Mouse (Mus musculus): ENCODE data around the gene Daxx. TPM values are rescaled to one million over a fixed set of nuclear protein-coding genes. Genes with fewer than 3 reads are reported as not detected.
"Not testable (repeated sequence)": the region's sequence is repeated elsewhere in the genome, so short reads cannot be mapped to it uniquely, and the experiment has no call there.

Daxx gene
- total and polyA plus RNA-seq, 2 experiments from 2014 or later: 19.3 to 20.0 TPM

DNA sequence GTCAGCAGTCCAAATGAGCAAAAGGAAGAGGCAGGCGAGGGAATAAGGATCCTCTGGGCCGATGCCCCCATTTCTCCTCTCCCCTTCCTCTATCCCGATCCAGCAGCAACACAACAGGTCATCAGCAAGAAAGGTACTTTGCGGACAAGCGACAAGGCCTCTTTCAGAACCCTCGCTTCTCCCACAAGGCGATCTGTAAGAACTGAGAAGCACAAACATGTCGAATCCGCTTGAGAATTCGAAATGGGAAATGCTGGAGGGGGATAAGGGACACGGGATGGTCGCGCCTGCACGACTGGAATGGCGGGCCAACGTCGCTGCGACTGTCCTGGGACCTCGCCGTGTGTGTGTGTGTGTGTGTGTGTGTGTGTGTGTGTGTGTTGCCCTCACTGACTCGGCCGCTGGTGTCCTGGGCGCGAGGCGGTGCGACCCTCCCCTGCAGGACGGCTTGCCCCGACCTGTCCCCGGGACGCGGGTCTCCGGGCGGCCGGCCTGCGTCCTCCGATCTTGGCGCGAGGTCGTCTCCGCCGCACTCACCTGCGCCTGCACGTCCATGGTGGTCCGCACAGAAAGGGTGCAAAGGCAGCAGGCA is 19.2 kb upstream of the Daxx start:
- H3K4me3 ChIP-seq (ENCODE audit: low read depth, low read length): peak overlapping the region; percentile 77
- DNase-seq (ENCODE audit: low spot score); H3K4me1 ChIP-seq (ENCODE audit: control insufficient read depth, insufficient read depth); H3K9me3 ChIP-seq (replicated peaks; ENCODE audit: control insufficient read depth, low read length); H3K27me3 ChIP-seq (ENCODE audit: control insufficient read depth, insufficient read depth, low read length); H3K36me3 ChIP-seq (replicated peaks; ENCODE audit: control insufficient read depth, insufficient read depth, low read length): not testable (repeated sequence)
- peak overlapping the region; percentile 59; the same call in 1 of the 2 replicates for H3K27ac ChIP-seq (ENCODE audit: low read depth)
- under 1% methylated on average over 38 of the region's 44 CpGs for WGBS
- peak; percentile 13 for ATAC-seq (ENCODE audit: insufficient read depth, low read depth)
- H3K9ac ChIP-seq (replicated peaks; ENCODE audit: low read depth, low read length): peak overlapping the region; percentile 63
- peak overlapping the region; percentile 74 for H3K4me2 ChIP-seq (ENCODE audit: low read depth, low read length)

DNA sequence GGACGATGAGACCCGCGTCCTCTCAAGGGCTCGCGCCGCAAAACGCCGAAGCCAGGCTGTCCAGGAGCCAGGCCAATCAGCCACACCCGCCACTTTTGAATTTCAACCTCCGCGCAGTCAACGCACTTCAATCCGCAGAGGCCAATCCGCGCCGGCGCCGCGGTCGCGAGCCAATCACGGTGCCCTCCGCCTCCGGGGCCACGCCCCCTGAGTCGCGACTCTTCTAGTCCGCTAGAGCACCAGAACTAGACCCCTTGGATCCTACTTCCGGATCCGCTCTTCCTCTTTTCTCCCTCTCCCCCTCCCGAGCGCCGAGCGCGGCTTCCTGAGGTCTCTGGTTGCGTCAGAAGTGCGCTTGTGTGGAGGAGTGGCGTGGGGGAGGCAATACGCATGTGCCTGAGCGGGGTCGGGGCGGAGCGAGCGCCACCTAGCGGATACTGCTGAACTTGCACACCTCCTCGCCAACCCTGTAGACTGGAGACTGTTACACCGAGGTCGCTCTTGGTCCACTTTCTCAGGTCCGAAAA is 18.6 kb upstream of the Daxx start, which contains the start of gene Kifc1:
Gene Kifc1, minus strand, starts transcription at position 129 of the 527 bp plus-strand sequence.
- H3K4me3 ChIP-seq (ENCODE audit: low read depth, low read length): peak within 1 kb of the TSS; percentile 77
- H3K4me2 ChIP-seq (ENCODE audit: low read depth, low read length): peak within 1 kb of the TSS; percentile 74
- peak within 1 kb of the TSS; percentile 59; the same call in 1 of the 2 replicates for H3K27ac ChIP-seq (ENCODE audit: low read depth)
- H3K9ac ChIP-seq (replicated peaks; ENCODE audit: low read depth, low read length): peak within 1 kb of the TSS; percentile 63
- H3K4me1 ChIP-seq (ENCODE audit: control insufficient read depth, insufficient read depth): peaks cover 9% of the 10 kb centered on the region
- peaks cover 7% of the 10 kb centered on the region; the same call in 1 of the 2 replicates for H3K36me3 ChIP-seq (replicated peaks; ENCODE audit: control insufficient read depth, insufficient read depth, low read length)
- H3K27me3 ChIP-seq (ENCODE audit: control insufficient read depth, insufficient read depth, low read length): no peaks in the 10 kb centered on the region
- WGBS: under 1% methylated on average over 49 of the region's 49 CpGs
- DNase-seq (ENCODE audit: low spot score) (peak; percentile 98), ATAC-seq (ENCODE audit: insufficient read depth, low read depth) (peak; percentile 99)
- no peaks in the 10 kb centered on the region for H3K9me3 ChIP-seq (replicated peaks; ENCODE audit: control insufficient read depth, low read length)
- peak; percentile 86 for TF ChIP-seq EP300 (IDR thresholded peaks at IDR 0.05; ENCODE audit: low read depth)
- TF ChIP-seq CTCF (IDR thresholded peaks at IDR 0.05; ENCODE audit: low read depth): peak; percentile 99

DNA sequence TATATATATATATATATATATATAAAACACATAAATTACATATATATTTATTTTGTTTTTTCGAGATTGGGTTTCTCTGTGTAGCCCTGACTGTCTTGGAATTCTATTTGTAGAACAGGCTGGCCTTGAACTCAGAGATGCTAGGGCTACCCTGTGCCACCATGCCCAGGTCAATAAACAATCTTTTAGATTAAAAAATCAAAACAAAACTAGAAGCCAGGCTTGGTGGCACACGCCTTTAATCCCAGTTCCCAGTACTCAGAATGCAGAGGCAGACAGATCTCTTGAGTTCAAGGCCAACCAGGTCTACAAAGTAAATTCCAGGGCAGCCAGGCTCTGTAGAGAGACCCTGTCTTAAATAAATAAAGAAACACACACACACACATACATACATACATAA is 17.9 kb upstream of the Daxx start:
- H3K27me3 ChIP-seq (ENCODE audit: control insufficient read depth, insufficient read depth, low read length): no peaks in the 10 kb centered on the region
- peaks cover under 1% of the 10 kb centered on the region; the same call in 1 of the 2 replicates for H3K36me3 ChIP-seq (replicated peaks; ENCODE audit: control insufficient read depth, insufficient read depth, low read length)
- no peak overlapping the region for H3K4me2 ChIP-seq (ENCODE audit: low read depth, low read length)
- whole genome bisulfite sequencing: 61% methylated on average over 2 of the region's 2 CpGs
- TF ChIP-seq EP300 (IDR thresholded peaks at IDR 0.05; ENCODE audit: low read depth) (no peak), CTCF (IDR thresholded peaks at IDR 0.05; ENCODE audit: low read depth) (no peak)
- H3K9ac ChIP-seq (replicated peaks; ENCODE audit: low read depth, low read length): no peak overlapping the region
- ATAC-seq (ENCODE audit: insufficient read depth, low read depth) (no peak), DNase-seq (ENCODE audit: low spot score) (no peak)
- no peaks in the 10 kb centered on the region for H3K9me3 ChIP-seq (replicated peaks; ENCODE audit: control insufficient read depth, low read length)
- no peak overlapping the region for H3K4me3 ChIP-seq (ENCODE audit: low read depth, low read length)
- peaks cover 9% of the 10 kb centered on the region for H3K4me1 ChIP-seq (ENCODE audit: control insufficient read depth, insufficient read depth)
- H3K27ac ChIP-seq (ENCODE audit: low read depth): no peak overlapping the region

DNA sequence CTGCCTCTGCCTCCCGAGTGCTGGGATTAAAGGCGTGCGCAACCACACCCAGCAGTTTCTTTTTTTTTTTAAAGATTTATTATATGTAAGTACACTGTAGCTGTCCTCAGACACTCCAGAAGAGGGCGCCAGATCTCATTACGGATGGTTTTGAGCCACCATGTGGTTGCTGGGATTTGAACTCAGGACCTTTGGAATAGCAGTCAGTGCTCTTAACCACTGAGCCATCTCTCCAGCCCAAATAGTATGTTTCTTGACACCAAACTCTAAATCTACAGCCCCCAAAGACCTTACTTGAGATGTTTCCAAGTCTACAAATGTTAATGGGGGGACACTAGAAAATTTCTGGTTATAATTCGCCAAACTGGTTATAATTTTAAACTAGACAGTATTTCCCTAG is 17.3 kb upstream of the Daxx start:
- H3K4me3 ChIP-seq (ENCODE audit: low read depth, low read length); H3K9ac ChIP-seq (replicated peaks; ENCODE audit: low read depth, low read length); H3K4me1 ChIP-seq (ENCODE audit: control insufficient read depth, insufficient read depth); H3K4me2 ChIP-seq (ENCODE audit: low read depth, low read length); H3K36me3 ChIP-seq (replicated peaks; ENCODE audit: control insufficient read depth, insufficient read depth, low read length); ATAC-seq (ENCODE audit: insufficient read depth, low read depth); DNase-seq (ENCODE audit: low spot score); H3K27ac ChIP-seq (ENCODE audit: low read depth); H3K27me3 ChIP-seq (ENCODE audit: control insufficient read depth, insufficient read depth, low read length); H3K9me3 ChIP-seq (replicated peaks; ENCODE audit: control insufficient read depth, low read length): not testable (repeated sequence)
- WGBS: 64% methylated on average over 6 of the region's 6 CpGs

DNA sequence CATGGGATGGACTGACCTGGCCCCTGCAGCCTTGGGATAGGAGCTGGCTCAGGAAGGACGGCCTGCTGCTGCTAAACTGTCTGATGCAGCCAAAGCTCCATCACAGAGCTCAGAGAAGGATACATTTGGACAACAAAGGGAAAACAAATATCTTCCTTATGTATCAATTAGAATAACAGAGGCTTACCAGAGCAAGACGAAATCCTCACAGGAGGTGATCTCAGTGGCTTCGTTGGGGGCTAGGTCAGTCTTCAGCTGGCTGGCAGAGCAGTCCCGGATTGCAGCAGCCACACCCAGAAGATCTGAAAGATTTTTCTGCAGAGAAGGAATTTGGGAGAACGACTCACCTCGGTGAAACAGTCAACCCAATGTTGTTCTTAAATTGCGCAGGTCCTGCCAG is 16.8 kb upstream of the Daxx start:
- no peak overlapping the region for H3K4me2 ChIP-seq (ENCODE audit: low read depth, low read length)
- H3K27ac ChIP-seq (ENCODE audit: low read depth): no peak overlapping the region
- no peaks in the 10 kb centered on the region for H3K36me3 ChIP-seq (replicated peaks; ENCODE audit: control insufficient read depth, insufficient read depth, low read length)
- H3K9me3 ChIP-seq (replicated peaks; ENCODE audit: control insufficient read depth, low read length): no peaks in the 10 kb centered on the region
- no peak for TF ChIP-seq CTCF (IDR thresholded peaks at IDR 0.05; ENCODE audit: low read depth)
- no peak for TF ChIP-seq EP300 (IDR thresholded peaks at IDR 0.05; ENCODE audit: low read depth)
- H3K4me1 ChIP-seq (ENCODE audit: control insufficient read depth, insufficient read depth): peaks cover 9% of the 10 kb centered on the region
- no peaks in the 10 kb centered on the region for H3K27me3 ChIP-seq (ENCODE audit: control insufficient read depth, insufficient read depth, low read length)
- H3K4me3 ChIP-seq (ENCODE audit: low read depth, low read length): no peak overlapping the region
- DNase-seq (ENCODE audit: low spot score): no peak
- no peak overlapping the region for H3K9ac ChIP-seq (replicated peaks; ENCODE audit: low read depth, low read length)
- ATAC-seq (ENCODE audit: insufficient read depth, low read depth): no peak
- 35% methylated on average over 7 of the region's 7 CpGs for WGBS

DNA sequence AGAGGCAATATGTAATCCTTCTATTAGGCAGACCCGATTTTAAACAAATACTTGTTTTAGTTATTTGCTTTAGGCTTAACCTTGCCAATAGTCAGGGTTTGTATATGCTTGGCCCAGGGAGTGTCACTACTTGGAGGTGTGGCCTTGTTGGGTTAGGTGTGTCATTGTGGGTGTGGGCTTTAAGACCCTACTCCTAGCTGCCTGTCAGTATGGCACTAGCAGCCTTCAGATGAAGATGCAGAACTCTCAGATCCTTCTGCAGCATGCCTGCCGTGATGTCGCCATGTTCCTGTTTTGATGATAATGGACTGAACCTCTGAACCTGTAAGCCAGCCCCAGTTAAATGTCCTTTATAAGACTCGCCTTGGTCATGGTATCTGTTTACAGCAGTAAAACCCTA is 16.2 kb upstream of the Daxx start:
- not testable (repeated sequence) for H3K27me3 ChIP-seq (ENCODE audit: control insufficient read depth, insufficient read depth, low read length)
- WGBS: 70% methylated on average over 4 of the region's 4 CpGs

More for the DNA sequence above, 16.2 kb upstream of the Daxx start:
- not testable (repeated sequence) for H3K4me2 ChIP-seq (ENCODE audit: low read depth, low read length); H3K27ac ChIP-seq (ENCODE audit: low read depth); H3K36me3 ChIP-seq (replicated peaks; ENCODE audit: control insufficient read depth, insufficient read depth, low read length); ATAC-seq (ENCODE audit: insufficient read depth, low read depth); DNase-seq (ENCODE audit: low spot score); H3K9me3 ChIP-seq (replicated peaks; ENCODE audit: control insufficient read depth, low read length); H3K9ac ChIP-seq (replicated peaks; ENCODE audit: low read depth, low read length); H3K4me1 ChIP-seq (ENCODE audit: control insufficient read depth, insufficient read depth); H3K4me3 ChIP-seq (ENCODE audit: low read depth, low read length)
